Mouse (Mus musculus): ENCODE results near the gene Trim41.
A peak's percentile ranks its signal among the peaks of the same experiment; 100 is the strongest.

Gene Trim41

GRCm38 (mm10) chr11:48789973-48790823 is 27.0 kb downstream of the Trim41 start:
- DNase-seq (ENCODE audit: low read depth, low spot score), result peak; percentile 89

- DNase-seq (ENCODE audit: low read depth, low spot score), result no peak
These were observed 27.9 kb downstream of the Trim41 start for GRCm38 (mm10) chr11:48789215-48789614.

- DNase-seq (ENCODE audit: low read depth, low spot score), result peak; percentile 93
These were observed 28.7 kb downstream of the Trim41 start for GRCm38 (mm10) chr11:48788311-48789089.

GRCm38 (mm10) chr11:48787455-48788211 is 29.5 kb downstream of the Trim41 start:
- DNase-seq (ENCODE audit: low read depth, low spot score), result peak; percentile 91

- DNase-seq (ENCODE audit: low read depth, low spot score), result peak; percentile 78
These were observed 34.9 kb downstream of the Trim41 start for GRCm38 (mm10) chr11:48782243-48782642.

- DNase-seq (ENCODE audit: low read depth, low spot score), result peak; percentile 87
These were observed 37.7 kb downstream of the Trim41 start for GRCm38 (mm10) chr11:48779450-48779849.

- peak; percentile 51 for DNase-seq (ENCODE audit: low read depth, low spot score)
These were observed 39.9 kb downstream of the Trim41 start for GRCm38 (mm10) chr11:48777303-48777702.

GRCm38 (mm10) chr11:48776664-48777063 is 40.5 kb downstream of the Trim41 start:
- peak; percentile 85 for DNase-seq (ENCODE audit: low read depth, low spot score)

- peak; percentile 94 for DNase-seq (ENCODE audit: low read depth, low spot score)
These were observed 41.7 kb downstream of the Trim41 start for GRCm38 (mm10) chr11:48775483-48775882.

- DNase-seq (ENCODE audit: low read depth, low spot score), result peak; percentile 74
These were observed 42.5 kb downstream of the Trim41 start for GRCm38 (mm10) chr11:48774443-48775298.

- peak; percentile 47 for DNase-seq (ENCODE audit: low read depth, low spot score)
These were observed 45.5 kb downstream of the Trim41 start for GRCm38 (mm10) chr11:48771691-48772090.

GRCm38 (mm10) chr11:48767195-48767876 is 49.8 kb downstream of the Trim41 start:
- no peak for DNase-seq (ENCODE audit: low read depth, low spot score)

- DNase-seq (ENCODE audit: low read depth, low spot score), result no peak
These were observed 53.0 kb downstream of the Trim41 start for GRCm38 (mm10) chr11:48764119-48764518.

- no peak for DNase-seq (ENCODE audit: low read depth, low spot score)
These were observed 58.1 kb downstream of the Trim41 start for GRCm38 (mm10) chr11:48759021-48759420.

Measured in R1 (cell line).